Mouse (Mus musculus): ENCODE data around the gene Pla2g12b.

Pla2g12b gene

DNA sequence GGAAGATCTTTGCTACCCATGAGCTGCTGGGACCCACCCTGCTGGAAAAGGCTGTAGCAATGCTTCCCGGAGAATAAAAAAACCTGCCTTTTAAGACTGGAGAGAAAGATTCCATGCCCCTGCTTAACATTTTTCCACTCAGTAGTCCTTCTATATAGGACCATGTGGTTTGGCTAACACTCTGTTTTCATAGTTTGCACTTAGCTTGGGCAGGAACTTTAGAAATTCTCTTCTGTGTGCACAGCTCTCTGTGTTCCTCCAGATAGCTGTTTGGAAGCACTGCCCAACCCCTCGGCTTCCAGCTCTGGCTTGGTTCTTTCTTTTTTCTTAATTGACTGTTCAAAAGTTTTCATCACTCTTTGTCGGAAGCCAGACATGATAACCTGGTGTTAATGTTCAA lies 13.2 kb downstream of the Pla2g12b start:
- no peak for DNase-seq

DNA sequence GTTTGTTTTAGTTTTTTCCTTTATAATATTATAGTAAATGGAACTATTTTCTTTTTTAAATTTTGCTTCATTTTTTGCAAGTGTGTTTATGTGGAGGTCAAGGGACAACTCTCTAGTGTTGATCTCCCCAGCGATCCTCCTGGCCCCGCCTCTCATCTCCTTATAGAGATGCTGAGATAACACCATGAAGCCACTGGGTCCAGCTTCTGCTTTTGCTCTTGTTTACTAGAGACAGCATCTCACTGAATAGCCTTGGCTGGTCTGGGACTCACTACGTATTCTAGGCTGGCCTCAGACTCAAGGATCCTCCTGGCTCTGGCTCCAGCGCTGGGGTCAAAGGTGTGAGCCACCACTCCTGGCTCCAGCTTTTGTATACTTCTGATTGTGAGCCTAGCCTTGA lies 16.1 kb downstream of the Pla2g12b start:
- DNase-seq: no peak

DNA sequence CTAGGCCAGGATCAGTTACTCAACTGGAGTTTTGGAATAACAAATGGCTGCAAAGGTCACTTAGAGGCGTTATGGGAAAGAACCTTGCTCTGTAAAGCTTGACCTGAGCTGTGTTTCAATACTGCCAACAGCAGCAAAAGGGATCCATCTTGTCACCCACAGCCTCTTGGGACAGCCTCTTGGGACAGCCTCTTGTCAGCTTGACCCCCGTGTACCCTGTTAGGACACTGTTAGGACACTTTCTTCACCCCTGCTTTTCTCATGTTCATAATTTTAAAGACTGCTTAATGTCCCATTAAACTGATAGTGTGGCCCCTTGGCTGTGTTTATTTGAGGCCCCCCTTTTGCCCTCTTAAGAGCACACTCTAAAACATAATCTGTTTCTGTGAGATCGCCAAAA lies 21.0 kb downstream of the Pla2g12b start:
- DNase-seq: no peak

DNA sequence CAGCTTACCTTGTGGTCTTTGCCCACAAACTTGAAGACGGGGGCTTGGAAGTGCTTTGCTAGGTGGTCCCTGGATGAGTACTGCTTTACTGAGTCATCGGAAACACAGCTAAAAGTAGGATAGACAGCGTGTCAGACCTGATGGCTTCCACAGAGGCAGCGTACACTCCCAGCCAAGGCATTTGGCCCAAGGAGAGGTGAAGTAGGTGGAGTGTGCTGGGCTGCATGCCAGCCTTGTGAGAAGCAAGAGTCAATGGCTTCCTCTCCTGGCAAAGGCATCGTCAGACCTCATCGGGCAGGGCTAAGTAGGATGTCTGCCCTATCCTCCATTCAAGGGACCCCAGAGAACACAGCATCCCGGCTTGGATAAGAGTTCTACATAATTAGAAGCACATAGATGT lies 21.9 kb downstream of the Pla2g12b start:
- no peak for DNase-seq

DNA sequence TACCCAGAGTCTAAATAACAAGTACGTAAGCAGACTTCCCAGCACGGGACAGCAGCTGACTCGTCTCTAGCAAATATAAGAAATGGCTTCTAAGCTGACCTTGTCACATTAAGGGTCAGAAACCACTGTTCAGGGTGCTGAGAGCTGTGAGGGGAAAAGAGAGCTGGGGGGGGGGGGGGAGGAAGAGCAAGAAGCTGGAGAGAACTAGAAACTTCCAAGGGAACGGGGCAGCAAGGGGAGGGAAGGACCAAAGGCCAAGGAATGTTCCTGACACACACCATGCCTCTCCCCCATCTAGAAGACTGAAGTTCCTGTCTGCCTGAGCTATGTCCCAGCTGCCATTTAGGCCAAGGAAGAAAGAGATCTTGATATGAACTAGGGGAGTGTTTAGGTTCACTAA lies 22.9 kb downstream of the Pla2g12b start:
- no peak for DNase-seq

DNA sequence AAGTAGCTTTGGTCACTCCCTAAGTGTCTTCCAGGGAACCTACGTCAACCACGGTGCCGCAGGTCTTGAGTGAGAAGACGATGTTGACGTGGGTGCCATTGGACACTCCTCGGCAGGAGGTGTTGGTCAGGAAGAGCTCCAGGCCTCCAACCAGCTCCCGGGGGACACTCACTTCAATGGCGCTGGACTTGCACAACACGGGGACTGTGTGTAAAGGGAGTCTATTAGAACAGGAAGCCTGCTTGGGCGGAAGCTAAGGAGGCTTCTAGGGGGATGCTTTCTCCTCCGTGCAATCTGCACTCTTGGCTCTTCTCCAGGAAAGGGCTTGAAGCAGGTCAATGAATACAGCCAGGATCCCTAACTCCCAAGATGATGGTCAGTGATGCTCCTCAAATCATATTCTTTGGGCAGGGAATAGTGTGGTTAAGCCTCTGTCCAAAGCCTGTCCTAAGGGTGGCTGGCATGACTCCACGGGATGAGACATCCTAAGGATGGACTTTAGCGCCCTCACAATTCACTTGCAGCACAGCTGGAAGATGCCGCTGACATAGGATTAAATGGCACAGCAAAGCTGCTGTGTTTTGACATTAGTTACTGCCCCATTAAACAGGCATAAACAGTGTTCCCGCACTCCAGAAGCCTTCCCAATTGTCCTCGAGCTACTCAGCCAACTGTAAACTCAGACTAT lies 26.1 kb downstream of the Pla2g12b start:
- no peak for DNase-seq

DNA sequence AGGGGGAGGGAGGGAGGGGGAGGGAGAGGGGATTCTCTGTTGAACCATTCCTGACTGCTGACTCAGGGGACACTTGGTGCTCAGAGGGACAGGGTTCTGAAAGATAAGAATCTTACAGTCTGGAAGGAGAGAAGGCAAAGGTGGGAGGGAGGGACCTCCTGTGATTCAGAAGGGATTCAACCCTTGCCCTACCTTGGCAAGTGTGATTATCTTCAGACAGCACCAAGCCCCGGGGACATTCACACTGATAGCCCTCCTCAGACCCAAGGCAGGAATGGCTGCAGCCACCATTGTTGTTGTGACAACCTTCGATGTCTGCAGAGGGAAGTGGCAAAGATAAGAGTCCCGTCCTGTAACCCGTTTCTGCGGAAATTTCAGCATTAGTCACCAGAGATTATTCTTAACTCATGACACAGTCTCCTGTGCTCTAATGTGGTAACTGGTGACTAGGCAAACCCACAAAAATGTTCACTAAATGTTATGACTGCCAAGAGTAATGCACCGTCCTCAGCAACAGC lies 27.3 kb downstream of the Pla2g12b start:
- peak; percentile 33 for DNase-seq

DNA sequence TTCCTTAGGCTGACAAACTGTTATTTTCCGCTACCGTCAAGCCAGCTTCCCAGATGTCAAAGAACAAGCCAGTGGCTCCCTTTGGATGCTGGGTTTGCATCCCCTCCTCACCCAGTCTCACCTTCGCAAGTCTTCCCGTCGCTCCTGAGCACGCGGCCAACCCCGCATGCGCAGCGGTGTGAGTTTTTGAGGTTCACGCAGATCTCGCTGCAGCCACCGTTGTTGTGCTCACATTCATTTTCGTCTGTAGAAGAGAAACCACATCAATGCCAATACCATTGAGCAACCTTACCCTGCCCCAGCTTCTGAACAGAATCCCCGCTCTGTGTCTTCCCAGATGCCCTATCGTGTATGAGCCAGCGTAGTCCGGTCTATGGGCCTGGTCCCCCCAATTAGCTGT lies 32.3 kb downstream of the Pla2g12b start:
- no peak for DNase-seq

DNA sequence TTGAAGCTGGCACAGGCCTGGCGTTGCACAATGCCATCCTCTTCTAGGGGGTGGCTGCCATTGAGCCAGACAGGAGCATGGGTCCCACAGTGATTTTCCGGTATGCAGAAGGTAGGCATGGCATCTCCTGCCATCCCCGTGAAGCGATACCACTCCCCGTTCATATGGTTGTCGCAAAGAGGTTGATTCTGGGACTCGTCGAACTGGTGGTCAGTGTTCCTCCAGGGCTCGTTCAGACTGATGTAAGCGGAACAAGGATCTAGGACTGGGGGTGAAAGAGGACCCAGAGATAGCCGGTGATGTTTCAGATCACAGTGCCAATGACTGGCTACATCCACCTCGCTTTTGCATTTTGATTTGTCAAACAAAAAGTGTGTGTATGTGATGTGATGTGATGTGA lies 35.2 kb downstream of the Pla2g12b start:
- no peak for DNase-seq

DNA sequence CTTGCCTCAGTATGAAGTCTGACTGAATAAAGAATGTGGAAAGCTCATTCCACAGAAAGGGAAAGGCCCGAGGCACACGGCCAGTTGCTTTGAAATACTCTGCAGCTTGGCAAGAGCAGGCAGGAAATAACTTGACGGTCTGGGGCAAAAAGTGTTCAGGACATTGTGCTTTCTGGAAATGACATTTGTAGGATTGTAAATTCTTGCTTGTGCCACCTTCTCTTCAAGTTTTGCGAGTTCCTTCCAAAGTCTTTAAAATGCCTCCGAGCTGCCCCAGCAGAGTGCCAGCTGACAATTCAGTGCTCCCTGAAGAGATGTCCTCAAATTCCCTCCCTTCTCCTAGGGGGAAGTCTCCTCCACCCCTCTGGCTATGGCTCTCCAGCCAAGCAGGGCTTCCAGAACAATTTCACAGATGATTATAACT lies 36.1 kb downstream of the Pla2g12b start:
- DNase-seq: no peak

DNA sequence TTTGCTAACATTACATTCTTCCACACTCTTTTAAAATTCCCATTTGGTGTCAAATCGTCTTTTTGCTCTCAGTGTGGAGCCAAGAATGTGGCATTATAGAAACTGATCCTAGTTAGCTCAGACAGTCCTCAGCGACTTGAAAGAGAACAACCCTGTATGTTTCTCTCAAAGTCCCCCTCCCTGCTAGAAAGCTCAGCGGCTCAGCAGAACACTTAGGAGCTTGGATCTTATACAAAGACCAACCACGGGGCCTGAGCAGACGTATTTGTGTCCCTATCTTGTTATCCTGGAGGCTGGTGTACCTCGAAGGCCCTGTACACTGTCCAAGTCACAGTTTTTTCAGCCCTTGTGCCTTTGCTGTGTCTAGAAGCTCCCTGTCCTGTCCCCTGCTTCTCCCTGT lies 36.7 kb downstream of the Pla2g12b start:
- DNase-seq: no peak

DNA sequence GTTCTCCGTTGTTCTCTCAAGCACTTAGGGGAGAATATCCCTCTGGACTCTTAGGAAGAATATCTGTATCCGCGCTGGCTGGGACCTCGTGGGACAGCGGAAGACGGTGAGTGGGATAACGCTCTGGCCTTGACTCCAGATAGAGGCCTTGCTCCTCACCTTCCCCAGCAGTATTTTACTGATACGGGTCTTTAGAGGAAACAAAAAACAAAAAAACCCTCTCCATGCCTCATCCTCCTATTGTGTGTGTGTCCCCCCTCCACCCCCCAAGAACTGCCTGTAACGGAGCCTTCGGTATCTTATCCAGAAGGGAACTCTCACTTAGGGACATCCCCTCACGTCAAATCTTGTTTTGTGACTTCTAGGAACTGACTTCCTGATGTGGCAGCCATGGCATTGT lies 38.3 kb downstream of the Pla2g12b start, which contains the start of gene Oit3:
TSS of gene Oit3 (minus strand) at position 44 of the 400 bp plus-strand sequence.
- no peak for DNase-seq

DNA sequence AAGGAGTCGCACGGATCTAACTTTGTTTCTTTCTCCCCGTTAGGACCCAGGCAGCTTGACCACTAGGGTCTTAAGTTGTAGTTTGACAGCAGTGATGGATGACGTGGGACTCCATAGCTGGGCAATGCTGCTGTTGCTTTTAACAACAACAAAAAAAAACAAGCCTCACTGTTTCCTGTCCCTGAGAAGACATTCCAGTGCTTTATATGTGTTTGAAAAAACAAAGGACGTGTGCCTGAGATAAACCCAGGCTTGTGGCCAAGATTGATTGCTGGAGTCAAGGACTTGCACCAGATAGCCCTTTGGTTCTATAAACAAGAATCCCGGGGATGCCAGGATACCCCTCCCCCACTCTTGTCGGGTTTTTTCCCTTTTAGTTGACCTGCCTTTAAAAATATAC lies 39.8 kb downstream of the Pla2g12b start:
- peak; percentile 45 for DNase-seq

DNA sequence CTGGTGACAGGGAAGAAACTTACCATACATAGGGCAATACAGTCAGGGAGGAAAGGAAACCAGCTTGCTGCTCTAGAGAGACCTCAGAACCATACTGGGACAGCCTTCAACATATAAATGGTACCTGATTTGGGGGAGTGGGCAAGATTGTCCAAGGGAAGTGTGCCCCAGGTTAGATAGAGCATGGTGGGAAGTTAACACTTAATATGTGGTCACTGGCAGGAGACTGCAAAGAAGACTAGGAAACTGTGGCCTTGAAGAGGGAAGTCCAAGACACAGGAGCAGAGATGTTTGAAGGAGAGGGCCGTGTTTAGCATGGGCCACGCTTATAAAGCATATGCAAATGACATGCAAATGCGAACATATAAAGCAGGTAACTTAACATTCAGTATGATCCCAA lies 40.6 kb downstream of the Pla2g12b start:
- DNase-seq: no peak

DNA sequence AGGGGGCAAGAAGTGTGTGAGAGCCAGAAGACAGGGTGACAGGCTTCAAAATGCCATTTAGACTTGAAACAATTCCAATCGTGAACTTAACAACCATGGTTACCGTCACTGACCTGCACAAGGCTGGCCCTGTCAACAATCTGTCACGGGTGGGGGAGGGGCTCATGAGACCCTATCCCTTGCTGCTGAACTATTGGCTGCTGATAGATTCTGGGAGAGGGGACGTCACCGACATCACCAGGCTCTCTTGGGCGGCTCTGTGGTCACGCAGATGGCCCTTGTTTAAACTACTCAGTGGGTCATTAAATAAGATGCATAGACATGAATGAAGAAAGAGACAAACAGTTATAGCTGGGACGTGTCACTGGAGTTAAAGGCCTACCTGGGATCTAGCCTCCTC lies 41.2 kb downstream of the Pla2g12b start:
- no peak for DNase-seq

DNA sequence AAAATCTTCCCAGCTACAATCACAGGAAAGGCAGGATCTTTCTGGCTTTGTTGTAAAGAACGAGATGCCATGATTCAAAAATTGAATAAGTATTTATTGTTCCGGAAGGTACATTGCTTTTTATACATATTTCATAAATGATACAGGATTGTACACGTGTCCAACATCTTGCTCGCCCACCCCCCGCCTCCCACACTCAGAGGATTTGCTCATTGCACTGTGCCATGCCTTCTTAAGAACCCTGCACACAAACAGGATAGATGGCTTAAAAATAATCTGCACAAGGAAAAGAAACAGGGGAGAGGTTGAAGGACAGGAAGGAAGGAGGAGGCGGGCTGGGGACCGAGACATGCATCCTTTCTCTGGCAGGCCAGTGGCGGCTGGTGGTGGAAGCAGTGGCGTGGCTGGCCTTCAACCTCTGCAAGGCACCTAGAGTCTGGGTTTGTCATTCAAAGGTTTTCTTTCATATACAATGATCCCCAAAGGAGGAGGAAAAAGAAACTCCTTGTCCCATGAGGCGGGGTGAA lies 43.5 kb downstream of the Pla2g12b start:
- no peak for DNase-seq

DNA sequence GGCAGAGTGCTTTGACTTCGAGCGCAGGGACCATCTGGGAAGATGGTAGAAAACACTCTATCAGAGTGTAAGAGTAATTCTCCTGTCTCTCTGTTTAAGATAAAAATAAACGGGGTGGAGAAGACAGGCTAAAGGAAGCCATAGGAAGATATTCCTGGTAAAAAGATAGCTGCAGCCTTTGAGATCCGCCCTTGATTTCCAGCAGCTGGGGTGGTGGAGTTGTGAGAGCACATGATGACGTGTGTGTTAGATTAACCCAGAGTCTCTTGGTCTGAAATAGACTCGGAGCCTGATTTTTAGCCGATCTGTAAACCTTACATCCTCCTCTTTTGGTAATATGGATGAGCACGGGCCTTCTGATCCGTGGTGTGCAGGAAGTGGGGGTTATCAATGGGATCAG lies 44.1 kb downstream of the Pla2g12b start:
- no peak for DNase-seq

DNA sequence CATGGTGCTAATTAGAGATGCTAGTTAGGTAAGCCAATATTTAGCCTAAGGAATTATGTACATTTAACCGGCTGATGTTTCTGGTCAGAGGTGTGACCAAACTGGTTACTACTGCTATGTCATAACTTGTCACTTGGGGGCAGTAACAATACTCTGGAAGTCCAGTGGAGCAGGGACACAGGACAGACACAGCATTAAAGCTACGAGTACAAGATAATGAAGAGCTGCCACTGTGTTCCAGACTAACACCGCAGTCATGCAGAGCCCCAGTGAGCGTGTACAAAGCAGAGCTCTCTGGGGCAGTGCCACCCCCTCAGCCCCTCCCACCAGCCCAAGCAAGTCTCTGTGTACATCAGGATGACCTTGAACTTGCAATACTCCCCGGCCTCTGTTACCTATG lies 48.4 kb downstream of the Pla2g12b start:
- no peak for DNase-seq

DNA sequence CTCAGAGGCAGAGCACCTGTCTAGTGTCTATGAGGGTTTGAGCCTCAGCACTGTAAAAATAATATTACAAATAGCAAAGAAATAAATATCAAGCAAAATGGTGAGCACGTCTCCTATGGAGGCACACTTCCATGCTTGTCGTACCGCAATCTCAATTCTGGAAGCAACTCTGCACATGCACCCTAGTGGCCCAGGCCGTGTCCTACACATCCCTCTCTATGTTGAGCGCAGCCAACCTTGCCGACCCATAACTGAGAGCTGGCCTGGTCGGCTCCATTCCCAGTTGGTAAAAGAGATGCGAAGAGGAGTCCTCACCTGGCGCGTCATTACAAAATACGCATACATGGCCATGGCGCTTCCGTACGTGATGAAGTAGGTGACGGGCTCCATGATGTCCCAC lies 51.2 kb downstream of the Pla2g12b start:
- no peak for DNase-seq

DNA sequence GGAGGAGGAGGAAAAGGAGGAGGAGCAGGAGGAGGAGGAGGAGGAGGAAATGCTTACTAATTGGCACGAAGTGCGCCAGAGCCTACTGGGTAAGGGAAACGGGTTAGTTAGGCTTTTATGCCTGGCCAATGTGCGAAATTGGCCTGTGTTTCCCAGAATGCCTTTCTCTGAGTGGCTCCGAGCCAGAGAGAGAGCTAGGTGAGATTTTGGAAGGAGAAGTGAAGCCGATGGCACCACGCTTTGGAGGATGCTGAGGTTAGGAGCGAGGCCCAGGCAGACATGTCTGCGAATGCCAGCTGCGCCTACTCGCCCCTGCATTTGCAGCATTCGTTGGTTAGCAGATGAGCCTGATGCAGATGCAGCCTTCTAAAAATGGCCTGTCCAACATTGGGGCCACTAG lies 56.3 kb downstream of the Pla2g12b start:
- no peak for DNase-seq

DNA sequence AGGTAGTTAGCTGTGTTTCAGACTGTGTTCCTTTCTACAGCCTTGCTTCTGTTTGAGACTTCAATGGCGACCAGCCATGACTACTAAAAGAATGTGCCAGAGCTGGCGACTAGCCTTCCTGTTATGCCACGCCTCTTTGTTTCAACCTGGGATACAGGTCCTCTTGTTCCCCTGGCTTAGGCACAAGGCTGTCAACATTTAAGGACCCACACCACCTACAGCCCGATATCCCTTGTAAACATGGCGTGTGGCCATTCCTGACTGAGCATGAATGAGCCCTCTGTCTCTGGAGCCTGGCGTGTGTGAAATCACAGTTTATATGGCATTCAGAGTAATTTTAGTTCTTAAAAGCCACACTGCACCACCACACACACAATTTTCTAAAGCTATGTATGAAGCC lies 58.8 kb downstream of the Pla2g12b start:
- no peak for DNase-seq

DNA sequence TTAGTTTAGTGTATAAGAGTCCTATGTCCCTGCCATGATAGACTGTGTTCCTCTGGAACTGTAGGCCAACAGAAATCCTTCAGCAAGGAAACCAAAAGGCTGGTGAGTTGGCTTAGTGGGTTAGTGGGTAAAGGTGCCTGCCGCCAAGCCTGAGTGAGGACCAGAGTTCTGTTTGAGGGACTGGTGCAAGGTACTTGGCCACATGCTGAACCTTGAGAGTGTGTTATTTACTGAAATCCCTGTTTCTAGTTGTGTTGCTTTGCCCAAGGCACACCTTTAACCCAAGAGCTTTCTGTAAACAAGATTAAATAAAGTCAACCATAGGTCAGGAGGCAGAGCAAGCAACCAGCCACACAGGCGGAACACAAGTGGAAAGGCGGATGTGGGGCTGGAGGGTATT lies 62.1 kb downstream of the Pla2g12b start:
- no peak for DNase-seq

DNA sequence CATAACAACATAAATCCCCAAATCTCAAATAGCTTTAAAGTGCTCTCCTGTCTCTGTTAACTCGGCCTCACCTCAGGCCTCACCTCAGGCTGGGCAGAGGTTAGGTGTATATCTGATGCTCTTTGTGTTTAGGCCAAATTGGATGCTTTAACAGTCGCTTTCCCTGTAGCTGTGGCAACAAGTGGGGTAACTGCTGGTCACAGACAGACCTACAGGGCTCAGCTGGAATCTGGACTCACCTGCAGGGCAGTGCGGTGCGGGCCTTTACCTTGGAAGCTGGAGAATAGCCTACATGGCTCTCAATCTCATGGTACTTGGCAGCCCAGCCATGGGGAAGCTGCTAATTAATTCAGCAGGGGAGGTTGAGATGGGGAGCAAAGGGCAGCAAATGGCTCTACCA lies 63.2 kb downstream of the Pla2g12b start:
- DNase-seq: no peak

DNA sequence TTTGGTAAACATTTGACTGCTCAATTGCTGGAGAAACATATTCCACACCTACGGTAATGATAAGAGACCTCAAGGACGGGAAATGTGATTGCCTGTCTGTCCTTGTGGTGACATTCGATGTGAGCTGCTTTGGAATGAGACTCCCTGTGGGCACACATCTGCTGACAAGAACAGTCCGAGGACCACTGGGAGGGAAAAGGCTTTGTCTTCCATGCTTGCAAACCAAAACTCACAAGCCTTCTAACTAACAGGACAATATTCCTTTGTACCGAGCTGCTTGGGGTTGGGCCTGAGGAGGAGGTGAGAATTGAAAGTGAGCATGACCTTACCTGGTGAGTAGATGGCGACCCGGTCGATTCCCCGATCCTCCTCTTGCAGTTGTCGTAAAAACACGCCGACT lies 63.8 kb downstream of the Pla2g12b start:
- DNase-seq: no peak

DNA sequence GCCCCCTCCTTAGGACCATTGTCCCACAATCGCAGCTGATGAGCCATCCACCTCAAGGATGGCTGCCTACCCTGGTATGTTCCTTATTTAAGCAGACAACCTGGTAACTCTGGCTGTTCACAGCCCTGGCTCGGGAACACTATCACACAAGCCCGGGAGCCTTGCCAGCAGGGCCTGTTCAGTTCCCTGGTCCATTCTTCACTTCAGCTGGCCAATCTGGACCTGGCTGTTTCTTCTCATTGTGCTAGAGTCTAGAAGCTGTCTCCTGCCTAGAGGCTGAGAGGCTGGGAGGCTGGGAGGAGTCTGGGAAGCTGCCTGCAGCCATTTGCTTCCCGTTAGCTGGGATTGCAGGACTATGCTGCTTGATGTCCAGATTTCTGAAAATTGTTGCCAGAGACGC lies 67.0 kb downstream of the Pla2g12b start:
- no peak for DNase-seq

All from liver (tissue).